Mouse (Mus musculus): ENCODE measurements around the gene Bmpr1b.

Bmpr1b gene

GRCm38 (mm10) chr3:142106227-142106626, 63.0 kb downstream of the Bmpr1b start:
- DNase-seq = no peak

GRCm38 (mm10) chr3:142104027-142104805, 65.0 kb downstream of the Bmpr1b start:
- DNase-seq = no peak

- no peak for DNase-seq
Measured at GRCm38 (mm10) chr3:142103622-142104021, 65.6 kb downstream of the Bmpr1b start.

GRCm38 (mm10) chr3:142099151-142099550, 70.1 kb downstream of the Bmpr1b start:
- DNase-seq = no peak

GRCm38 (mm10) chr3:142094049-142094448, 75.2 kb downstream of the Bmpr1b start:
- no peak for DNase-seq

GRCm38 (mm10) chr3:142089684-142090083, 79.5 kb downstream of the Bmpr1b start:
- no peak for DNase-seq

GRCm38 (mm10) chr3:142085938-142086337, 83.3 kb downstream of the Bmpr1b start:
- DNase-seq = no peak

GRCm38 (mm10) chr3:142084091-142084490, 85.1 kb downstream of the Bmpr1b start:
- no peak for DNase-seq

GRCm38 (mm10) chr3:142077723-142078302, 91.4 kb downstream of the Bmpr1b start:
- DNase-seq = no peak

- DNase-seq = no peak
Measured at GRCm38 (mm10) chr3:142071601-142072000, 97.6 kb downstream of the Bmpr1b start.

GRCm38 (mm10) chr3:142066792-142067346, 102.4 kb downstream of the Bmpr1b start:
- DNase-seq = no peak

- DNase-seq = no peak
Measured at GRCm38 (mm10) chr3:142065111-142065510, 104.1 kb downstream of the Bmpr1b start.

- no peak for DNase-seq
Measured at GRCm38 (mm10) chr3:142063536-142064226, 105.5 kb downstream of the Bmpr1b start.

GRCm38 (mm10) chr3:142061267-142061666, 108.0 kb downstream of the Bmpr1b start:
- no peak for DNase-seq

- DNase-seq = no peak
Measured at GRCm38 (mm10) chr3:142059890-142060289, 109.3 kb downstream of the Bmpr1b start.

- no peak for DNase-seq
Measured at GRCm38 (mm10) chr3:142050681-142051080, 118.5 kb downstream of the Bmpr1b start.

- no peak for DNase-seq
Measured at GRCm38 (mm10) chr3:142049610-142050009, 119.6 kb downstream of the Bmpr1b start.

- no peak for DNase-seq
Measured at GRCm38 (mm10) chr3:142049093-142049492, 120.1 kb downstream of the Bmpr1b start.

GRCm38 (mm10) chr3:142048493-142048892, 120.7 kb downstream of the Bmpr1b start:
- no peak for DNase-seq

- no peak for DNase-seq
Measured at GRCm38 (mm10) chr3:142043463-142043862, 125.8 kb downstream of the Bmpr1b start.

- DNase-seq = no peak
Measured at GRCm38 (mm10) chr3:142043006-142043405, 126.2 kb downstream of the Bmpr1b start.

- DNase-seq = no peak
Measured at GRCm38 (mm10) chr3:142040345-142040744, 128.9 kb downstream of the Bmpr1b start.

- no peak for DNase-seq
Measured at GRCm38 (mm10) chr3:142034160-142034559, 135.1 kb downstream of the Bmpr1b start.

- DNase-seq = no peak
Measured at GRCm38 (mm10) chr3:142019716-142020115, 149.5 kb downstream of the Bmpr1b start.
